Mouse (Mus musculus): ENCODE data around the gene Cdc37l1. TPM values are rescaled to one million over a fixed set of nuclear protein-coding genes. Genes with fewer than 3 reads are reported as not detected.

The Cdc37l1 gene
- polyA plus RNA-seq, 1 experiment from 2014 or later, result 18.1 TPM

- WGBS (ENCODE audit: insufficient replicate concordance), result 66% methylated on average over 5 of the region's 5 CpGs
- Histone ChIP-seq H3K4me1 (peaks cover 66% of the 10 kb centered on the region), H3K9ac (peak overlapping the region; percentile 79)
These were observed 79.0 kb downstream of the Cdc37l1 start for GRCm38 (mm10) chr19:29069195-29069594.

GRCm38 (mm10) chr19:29074802-29075201, 84.7 kb downstream of the Cdc37l1 start:
- Histone ChIP-seq H3K27me3 (replicated peaks) (no peaks in the 10 kb centered on the region), H3K4me2 (no peak overlapping the region), H3K27ac (no peak overlapping the region), H3K4me1 (peaks cover 21% of the 10 kb centered on the region), H3K9me3 (replicated peaks) (no peaks in the 10 kb centered on the region), H3K9ac (no peak overlapping the region), H3K4me3 (no peak overlapping the region), H3K36me3 (peaks cover 32% of the 10 kb centered on the region)
- 72% methylated on average over 6 of the region's 6 CpGs for WGBS (ENCODE audit: insufficient replicate concordance)
- no peak for ATAC-seq

More at GRCm38 (mm10) chr19:29069195-29069594, 79.0 kb downstream of the Cdc37l1 start:
- Histone ChIP-seq H3K27ac (peak overlapping the region; percentile 68), H3K36me3 (peaks cover 21% of the 10 kb centered on the region), H3K4me3 (peak overlapping the region; percentile 68), H3K27me3 (replicated peaks) (no peaks in the 10 kb centered on the region), H3K9me3 (replicated peaks) (no peaks in the 10 kb centered on the region), H3K4me2 (peak overlapping the region; percentile 68)
- no peak for ATAC-seq

Other genes with a start within 250 kb of the Cdc37l1 start
- gene Slc1a1, start 155.3 kb upstream of the Cdc37l1 start, polyA plus RNA-seq (2016; fragmentation: Nextera tagmentation; extraction: Ambion mirVana), result 0.04 and 0.06 TPM in 2 replicates
- 2.7 and 3.1 TPM in 2 replicates for gene Plpp6, start 26.4 kb upstream of the Cdc37l1 start, polyA plus RNA-seq (2016; fragmentation: Nextera tagmentation; extraction: Ambion mirVana)
- gene 4430402I18Rik, start 22.6 kb upstream of the Cdc37l1 start, polyA plus RNA-seq (2016; fragmentation: Nextera tagmentation; extraction: Ambion mirVana), result 0.85 and 1.0 TPM in 2 replicates
- gene Ak3, start 57.6 kb downstream of the Cdc37l1 start, polyA plus RNA-seq (2016; fragmentation: Nextera tagmentation; extraction: Ambion mirVana), result 56.9 and 59.3 TPM in 2 replicates
- gene Rcl1, start 111.0 kb downstream of the Cdc37l1 start, polyA plus RNA-seq (2016; fragmentation: Nextera tagmentation; extraction: Ambion mirVana), result 81.1 and 83.7 TPM in 2 replicates

Data from liver, embryonic 12.5 days (tissue).